Comparison of ENCODE assay signal across 8 mouse cellular contexts in genomic region chr13:48653788-48654770, GRCm38 (mm10). TPM values are rescaled to one million over a fixed set of nuclear protein-coding genes. Genes with fewer than 3 reads are reported as not detected.
DNase-seq lines count a peak whose midpoint lies in the region; ATAC-seq lines count a peak whose summit lies in the region.

No protein-coding gene starts in this region.

- no peak overlapping the region for H3K4me2 ChIP-seq in heart, embryonic 11.5 days
- no peak overlapping the region for H3K4me2 ChIP-seq in embryonic facial prominence, embryonic 12.5 days (replicated peaks)
- H3K4me2 ChIP-seq in hindbrain, embryonic 12.5 days (replicated peaks), result no peak overlapping the region

- peak; percentile 49 to 87 for DNase-seq in heart, adult 18-20 months
- DNase-seq in adrenal gland, postnatal 4 days (ENCODE audit: low spot score in 2 of 2), result peak; percentile 30 to 54
- DNase-seq in layer of hippocampus, adult 9-11 months, result peak; percentile 35
- DNase-seq in right cerebral cortex, postnatal 25 days, result peak; percentile 55

- H3K9me3 ChIP-seq in heart, embryonic 11.5 days (replicated peaks; ENCODE audit: control insufficient read depth, low read length), result no peaks in the 10 kb centered on the region
- no peaks in the 10 kb centered on the region for H3K9me3 ChIP-seq in embryonic facial prominence, embryonic 12.5 days
- H3K9me3 ChIP-seq in hindbrain, embryonic 12.5 days (replicated peaks), result no peaks in the 10 kb centered on the region

- no peak for ATAC-seq in heart, embryonic 11.5 days (replicated peaks; ENCODE audit: insufficient number of reproducible peaks, low FRiP score, low TSS enrichment)
- ATAC-seq in embryonic facial prominence, embryonic 12.5 days (ENCODE audit: insufficient number of reproducible peaks, insufficient read depth, low FRiP score, low TSS enrichment), result 0 out of 2 replicates have a peak, but pooled peaks have one; percentile 18
- peak; percentile 72 for ATAC-seq in hindbrain, embryonic 12.5 days (ENCODE audit: low FRiP score)
- ATAC-seq in megakaryocyte progenitor cell, adult 5-6 weeks (replicated peaks; ENCODE audit: poor library complexity), result peak; percentile 46; the same call in 1 of the 2 replicates

- no peak overlapping the region for H3K27ac ChIP-seq in heart, embryonic 11.5 days (ENCODE audit: low read depth, low read length)
- no peak overlapping the region for H3K27ac ChIP-seq in embryonic facial prominence, embryonic 12.5 days
- no peak overlapping the region for H3K27ac ChIP-seq in hindbrain, embryonic 12.5 days

- peaks cover 56% of the 10 kb centered on the region for H3K27me3 ChIP-seq in heart, embryonic 11.5 days (ENCODE audit: control insufficient read depth, insufficient read depth, low read length)
- H3K27me3 ChIP-seq in embryonic facial prominence, embryonic 12.5 days, result peaks cover 43% of the 10 kb centered on the region
- peaks cover 56% of the 10 kb centered on the region for H3K27me3 ChIP-seq in hindbrain, embryonic 12.5 days

- H3K4me3 ChIP-seq in heart, embryonic 11.5 days (ENCODE audit: low read depth, low read length), result no peak overlapping the region
- H3K4me3 ChIP-seq in embryonic facial prominence, embryonic 12.5 days, result no peak overlapping the region
- no peak overlapping the region for H3K4me3 ChIP-seq in hindbrain, embryonic 12.5 days

- H3K36me3 ChIP-seq in heart, embryonic 11.5 days (ENCODE audit: control insufficient read depth, insufficient read depth, low read length), result no peaks in the 10 kb centered on the region
- no peaks in the 10 kb centered on the region for H3K36me3 ChIP-seq in embryonic facial prominence, embryonic 12.5 days
- H3K36me3 ChIP-seq in hindbrain, embryonic 12.5 days, result no peaks in the 10 kb centered on the region

- no peak overlapping the region for H3K9ac ChIP-seq in heart, embryonic 11.5 days (ENCODE audit: low read depth, low read length)
- no peak overlapping the region for H3K9ac ChIP-seq in embryonic facial prominence, embryonic 12.5 days
- H3K9ac ChIP-seq in hindbrain, embryonic 12.5 days, result no peak overlapping the region

- 12% methylated on average over 14 of the region's 14 CpGs for WGBS in heart, embryonic 11.5 days (ENCODE audit: insufficient replicate concordance)
- 8% methylated on average over 14 of the region's 14 CpGs for WGBS in embryonic facial prominence, embryonic 12.5 days
- 9% methylated on average over 14 of the region's 14 CpGs for WGBS in hindbrain, embryonic 12.5 days

- peaks cover 5% of the 10 kb centered on the region; the same call in 1 of the 2 replicates for H3K4me1 ChIP-seq in heart, embryonic 11.5 days (ENCODE audit: control insufficient read depth, insufficient read depth, low read length)
- peaks cover 10% of the 10 kb centered on the region; the same call in 1 of the 2 replicates for H3K4me1 ChIP-seq in embryonic facial prominence, embryonic 12.5 days
- H3K4me1 ChIP-seq in hindbrain, embryonic 12.5 days, result no peaks in the 10 kb centered on the region

RNA-seq across cellular contexts. Expression of gene Barx1, which starts 8.7 kb away (rescaled TPM):
- not detected for total RNA-seq in heart, adult 18-20 months (2021)
- 2.0 and 3.2 TPM in 2 replicates for polyA plus RNA-seq in heart, embryonic 11.5 days (2014; fragmentation: Nextera tagmentation; extraction: Ambion mirVana)
- under 1 TPM in 1 of 2 experiments, not detected in 1; 0.28 TPM for total RNA-seq in adrenal gland, postnatal 4 days (2021)
- polyA plus RNA-seq in embryonic facial prominence, embryonic 12.5 days (2016; fragmentation: Nextera tagmentation; extraction: Ambion mirVana), result 107 and 214 TPM in 2 replicates
- polyA plus RNA-seq in hindbrain, embryonic 12.5 days (2016; fragmentation: Nextera tagmentation; extraction: Ambion mirVana), result 5.6 and 5.7 TPM in 2 replicates
- total RNA-seq in megakaryocyte progenitor cell, adult 5-6 weeks (2015), result not detected in 2 replicates
- total RNA-seq in megakaryocyte progenitor cell, adult 5-6 weeks (2017), result not detected in 2 replicates

RNA-seq across cellular contexts. Expression of gene Ptpdc1, which starts 28.6 kb away (rescaled TPM):
- total RNA-seq in heart, adult 18-20 months (2021), result 1 to 10 TPM; 5.0 to 6.4 TPM
- 5.6 and 6.4 TPM in 2 replicates for polyA plus RNA-seq in heart, embryonic 11.5 days (2014; fragmentation: Nextera tagmentation; extraction: Ambion mirVana)
- 10 to 100 TPM; 14.4 to 15.5 TPM for total RNA-seq in adrenal gland, postnatal 4 days (2021)
- polyA plus RNA-seq in embryonic facial prominence, embryonic 12.5 days (2016; fragmentation: Nextera tagmentation; extraction: Ambion mirVana), result 23.5 and 25.3 TPM in 2 replicates
- 20.5 and 21.4 TPM in 2 replicates for polyA plus RNA-seq in hindbrain, embryonic 12.5 days (2016; fragmentation: Nextera tagmentation; extraction: Ambion mirVana)
- 3.3 and 4.4 TPM in 2 replicates for total RNA-seq in megakaryocyte progenitor cell, adult 5-6 weeks (2015)
- total RNA-seq in megakaryocyte progenitor cell, adult 5-6 weeks (2017), result 1.8 and 3.4 TPM in 2 replicates
